Mouse (Mus musculus) left cerebral cortex, postnatal 10 days (tissue): ENCODE data around the gene Hnrnpa3. TPM values are rescaled to one million over a fixed set of nuclear protein-coding genes. Genes with fewer than 3 reads are reported as not detected.

Experiments
- DNase-seq, 2 experiments: peaks; one replicate each; pipeline ENCODE4 v3.0.0; 2021 to 2022; ENCODE audit warnings: low spot score in 2 of 2, mixed read lengths in 1 of 2; ENCODE audit errors: extremely low spot score in 1 of 2
- intact Hi-C: fragments of 180-260 bp; cut with DNase I; formaldehyde crosslinking; loops from one replicate; pipeline ENCODE4 v1.15.1; 2025
- microRNA-seq: library from miRNA; unstranded; fragments of <30 nt; microRNA quantifications from one replicate; pipeline ENCODE4 v1.2.0, GENCODE M21; 2022
- total RNA-seq, 2 experiments: library from RNA; stranded (reverse); gene quantifications; 2 replicates each; pipeline ENCODE4 v1.2.3; 2021

Hnrnpa3 gene
- total RNA-seq, 2 experiments from 2014 or later, result 329 to 339 TPM

- intact Hi-C loops, result no loop called here
- DNase-seq, result no peak
Measured at GRCm38 (mm10) chr2:75716046-75717016, 57.3 kb downstream of the Hnrnpa3 start.

Small RNA genes within 50 kb of the gene (microRNA-seq; reads per million reads assigned to microRNA genes)
- gene Gm24574, result not detected

Other genes with a start within 250 kb of the Hnrnpa3 start
- 1 to 10 TPM; 9.7 to 9.8 TPM for gene Nfe2l2, start 45.4 kb downstream of the Hnrnpa3 start, total RNA-seq
- gene Agps, start 172.9 kb downstream of the Hnrnpa3 start, total RNA-seq, result 10 to 100 TPM; 60.4 to 62.3 TPM